Mouse (Mus musculus) bone marrow, adult 2 months (tissue): ENCODE results near the gene Cps1.

Experiments
- CTCF ChIP-seq: fragments of 200-500 bp; IDR thresholded peaks from 2 replicates; pipeline ENCODE4 v1.5.1; 2011; ENCODE audit warnings: low read length, control low read depth; ENCODE audit not compliant: control insufficient read depth, insufficient read depth
- POLR2A ChIP-seq: fragments of 200-500 bp; IDR thresholded peaks from 2 replicates; pipeline ENCODE4 v1.6.1; 2011; ENCODE audit warnings: low read depth, mild to moderate bottlenecking, control low read depth, low read length, borderline replicate concordance; ENCODE audit not compliant: control insufficient read depth

DNA sequence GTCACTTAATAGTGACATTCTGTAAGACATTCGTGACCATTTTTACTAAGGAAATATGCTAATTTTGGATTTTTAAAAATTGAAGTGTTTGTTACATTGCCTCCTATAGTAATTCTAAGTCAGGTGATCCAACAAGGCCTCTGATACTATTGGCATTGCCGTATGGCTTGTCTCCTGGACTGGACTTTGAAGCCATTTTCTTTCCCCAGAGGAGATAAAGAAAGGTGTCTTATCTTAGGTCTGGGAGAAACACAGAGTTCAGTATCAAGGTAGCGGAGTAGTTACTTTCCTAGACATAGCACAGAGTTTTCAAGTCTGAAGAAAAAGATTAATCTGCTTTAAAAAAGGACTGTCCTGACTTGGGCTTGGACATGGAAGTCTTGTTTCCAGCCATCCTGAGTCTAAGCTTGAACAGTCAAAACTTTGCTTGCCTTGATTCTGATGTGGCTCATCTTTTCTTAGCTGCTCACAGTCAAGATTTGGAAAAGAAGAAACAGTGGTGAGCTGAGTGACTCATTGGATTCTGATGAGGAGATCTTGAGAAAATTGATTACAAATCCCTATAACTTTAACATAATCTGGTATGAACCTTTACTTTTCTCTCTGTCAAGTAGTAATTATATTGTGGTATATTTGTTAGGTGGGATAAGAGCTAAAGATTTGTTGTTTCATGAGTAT lies 11.1 kb upstream of the Cps1 start:
- TF ChIP-seq CTCF (no peak), POLR2A (no peak)
